Mouse (Mus musculus) intestine, embryonic 16.5 days (tissue): Measurements from ENCODE around the gene Klb. TPM values are rescaled to one million over a fixed set of nuclear protein-coding genes. Genes with fewer than 3 reads are reported as not detected.

Source experiments
- ATAC-seq: fragments of 200-750 bp; cut with Nextera tagmentation; 2 replicates; pipeline ENCODE4 v1.8.0; 2017; ENCODE audit warnings: moderate TSS enrichment, moderate library complexity
- H3K27ac ChIP-seq: fragments of 300-500 bp; sonication (generic); 2 replicates; pipeline ENCODE4 v1.5.1; 2014; ENCODE audit warnings: mild to moderate bottlenecking, low read length
- H3K27me3 ChIP-seq: fragments of 300-500 bp; sonication (generic); replicated peaks from 2 replicates; pipeline ENCODE4 v1.6.1; 2014; ENCODE audit warnings: low read length, control low read depth, mixed read lengths; ENCODE audit not compliant: control insufficient read depth, insufficient read depth
- H3K36me3 ChIP-seq: fragments of 300-500 bp; sonication (generic); 2 replicates; pipeline ENCODE4 v1.6.1; 2014; ENCODE audit warnings: low read length, control low read depth; ENCODE audit not compliant: control insufficient read depth, insufficient read depth
- H3K4me1 ChIP-seq: fragments of 300-500 bp; sonication (generic); 2 replicates; pipeline ENCODE4 v1.6.1; 2014; ENCODE audit warnings: low read length, control low read depth, mixed read lengths; ENCODE audit not compliant: control insufficient read depth, insufficient read depth
- H3K4me2 ChIP-seq: fragments of 300-500 bp; sonication (generic); 2 replicates; pipeline ENCODE4 v1.6.1; 2014; ENCODE audit warnings: low read depth, low read length, control low read depth
- H3K4me3 ChIP-seq: fragments of 300-500 bp; sonication (generic); 2 replicates; pipeline ENCODE4 v1.5.1; 2014; ENCODE audit warnings: mild to moderate bottlenecking, low read length
- H3K9ac ChIP-seq: fragments of 300-500 bp; sonication (generic); 2 replicates; pipeline ENCODE4 v1.6.1; 2014; ENCODE audit warnings: low read depth, low read length
- H3K9me3 ChIP-seq: fragments of 300-500 bp; sonication (generic); 2 replicates; pipeline ENCODE4 v1.6.1; 2016; ENCODE audit warnings: low read length, control low read depth; ENCODE audit not compliant: control insufficient read depth
- WGBS: fragments of 180-500 bp; shearing (Covaris S2); extraction: QIAGEN DNeasy Blood & Tissue Kit; methylation state at CpG from one replicate; pipeline ENCODE4 v1.1.7; 2014; 5-methylcytosine and 5-hydroxymethylcytosine counted together
- polyA plus RNA-seq: library from polyadenylated mRNA; unstranded; fragments of >200 nt; fragmentation: Nextera tagmentation; extraction: Ambion mirVana; gene quantifications from 2 replicates; pipeline ENCODE4 v1.2.1, GENCODE M21; 2015

Klb gene
- polyA plus RNA-seq, 1 experiment from 2014 or later, result 2.9 TPM

DNA sequence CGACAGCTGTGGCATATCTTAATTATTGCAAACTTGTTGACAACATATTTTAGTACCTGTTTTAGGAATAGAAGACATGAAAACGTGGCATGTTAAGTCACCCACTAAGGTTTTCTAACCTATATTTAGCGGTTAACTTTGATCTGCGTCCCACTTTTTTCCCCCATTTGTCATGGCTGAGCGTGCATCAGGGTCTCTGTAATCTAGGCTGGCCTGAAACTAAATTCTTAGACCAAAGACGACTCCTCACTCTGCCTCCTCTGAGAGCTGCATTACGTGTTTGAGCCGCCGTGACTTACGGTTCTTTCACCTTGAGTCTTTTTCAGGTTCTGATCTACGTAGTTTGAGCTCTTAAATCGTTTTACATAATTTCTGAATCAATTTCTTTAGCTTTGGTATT, 43.6 kb downstream of the Klb start:
- Histone ChIP-seq H3K36me3 (peaks cover 6% of the 10 kb centered on the region; the same call in 1 of the 2 replicates), H3K4me2 (peak overlapping the region; percentile 77), H3K27me3 (no peaks in the 10 kb centered on the region), H3K27ac (peak overlapping the region; percentile 57), H3K9ac (peak overlapping the region; percentile 99), H3K4me1 (peaks cover 12% of the 10 kb centered on the region; the same call in 1 of the 2 replicates), H3K9me3 (no peaks in the 10 kb centered on the region), H3K4me3 (peak overlapping the region; percentile 98)
- 3% methylated on average over 12 of the region's 12 CpGs for WGBS
- ATAC-seq, result peak; percentile 21; the same call in 1 of the 2 replicates

DNA sequence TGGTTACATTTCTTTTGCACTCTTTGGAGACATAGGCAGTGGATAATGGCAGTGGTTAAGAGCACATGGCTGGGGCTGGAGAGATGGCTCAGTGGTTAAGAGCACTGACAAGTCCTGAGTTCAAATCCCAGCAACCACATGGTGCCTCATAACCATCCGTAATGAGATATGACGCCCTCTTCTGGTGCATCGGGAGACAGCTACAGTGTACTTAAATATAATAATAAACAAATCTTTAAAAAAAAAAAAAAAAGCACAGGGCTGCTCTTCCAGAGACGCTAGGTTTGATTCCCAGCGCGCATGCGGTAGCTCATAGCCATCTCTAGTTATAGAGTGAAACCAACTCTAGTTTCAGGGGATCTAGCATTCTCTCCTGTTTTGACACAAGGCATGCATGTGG, 46.3 kb downstream of the Klb start:
- no peak overlapping the region for H3K4me3 ChIP-seq
- no peak overlapping the region for H3K4me2 ChIP-seq
- peaks cover 7% of the 10 kb centered on the region; the same call in 1 of the 2 replicates for H3K4me1 ChIP-seq
- no peak overlapping the region for H3K27ac ChIP-seq
- no peaks in the 10 kb centered on the region for H3K27me3 ChIP-seq
- ATAC-seq, result no peak
- H3K9ac ChIP-seq, result no peak overlapping the region
- H3K36me3 ChIP-seq, result 0 out of 2 replicates have a peak, but pooled peaks cover 3% of the 10 kb centered on the region
- 90% methylated on average over 7 of the region's 7 CpGs for WGBS
- no peaks in the 10 kb centered on the region for H3K9me3 ChIP-seq

DNA sequence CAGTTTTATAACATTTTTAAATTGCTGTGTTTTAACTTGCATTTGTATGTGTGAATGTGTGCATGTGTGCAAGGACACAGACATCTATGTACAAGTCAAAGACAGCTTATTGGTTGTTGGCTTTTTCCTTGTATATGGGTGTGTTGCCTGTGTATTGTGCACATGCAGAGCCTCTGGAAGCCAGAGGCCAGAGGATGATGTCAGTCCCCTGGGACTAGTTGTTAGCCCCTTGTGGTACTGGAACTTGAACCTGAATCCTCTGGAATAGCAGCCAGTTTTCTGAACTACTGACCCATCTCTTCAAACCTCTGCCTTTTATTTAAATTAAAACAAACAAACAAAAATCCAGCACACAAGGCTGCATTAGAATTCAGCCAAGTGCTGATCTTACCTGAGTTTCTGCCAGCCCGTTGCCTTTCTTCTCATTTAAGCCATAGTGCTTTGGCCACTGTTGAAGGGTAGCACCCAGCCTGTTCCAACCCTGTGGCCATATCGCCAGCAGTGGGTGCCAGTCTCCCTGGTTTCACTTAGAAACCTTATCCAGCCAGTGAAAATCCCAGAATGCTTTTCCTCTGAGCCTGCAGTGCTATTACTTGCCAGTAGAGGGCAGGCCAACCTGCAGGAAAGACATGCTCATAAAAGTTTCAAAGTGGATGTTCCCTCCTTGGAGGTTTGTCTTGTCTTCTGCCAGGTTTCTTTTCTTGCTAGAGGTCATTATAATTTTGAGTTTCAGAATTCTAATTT, 53.3 kb downstream of the Klb start:
- Histone ChIP-seq H3K4me1 (no peaks in the 10 kb centered on the region), H3K27me3 (no peaks in the 10 kb centered on the region), H3K27ac (no peak overlapping the region), H3K36me3 (peaks cover 3% of the 10 kb centered on the region; the same call in 1 of the 2 replicates), H3K9me3 (no peaks in the 10 kb centered on the region), H3K4me3 (no peak overlapping the region), H3K9ac (no peak overlapping the region), H3K4me2 (no peak overlapping the region)
- peak; percentile 74; the same call in 1 of the 2 replicates for ATAC-seq
- 25% methylated on average over 2 of the region's 2 CpGs for WGBS

DNA sequence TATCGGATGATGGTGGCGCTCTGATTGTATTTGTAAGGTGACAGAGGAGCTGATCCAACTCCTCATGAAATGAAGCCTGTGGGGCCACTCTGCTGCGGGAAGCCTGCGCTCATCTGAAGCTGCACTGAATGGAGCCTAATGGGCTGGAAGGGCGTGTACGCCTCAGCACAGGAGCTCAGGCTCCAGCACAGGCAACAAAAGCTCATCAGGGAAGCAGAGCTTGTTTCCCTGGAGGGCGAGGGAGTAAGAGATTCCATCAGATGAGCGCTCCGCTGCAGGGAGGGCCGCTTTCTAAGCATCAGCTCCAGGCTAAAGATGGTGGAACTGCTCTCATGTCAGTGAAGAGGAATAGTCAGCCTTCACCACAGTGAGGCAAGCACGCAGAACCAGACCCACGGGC, 59.9 kb downstream of the Klb start:
- Histone ChIP-seq H3K4me2 (no peak overlapping the region), H3K27me3 (no peaks in the 10 kb centered on the region), H3K36me3 (peaks cover 3% of the 10 kb centered on the region; the same call in 1 of the 2 replicates), H3K9me3 (no peaks in the 10 kb centered on the region), H3K9ac (no peak overlapping the region), H3K4me1 (no peaks in the 10 kb centered on the region), H3K4me3 (no peak overlapping the region), H3K27ac (no peak overlapping the region)
- no peak for ATAC-seq
- 72% methylated on average over 12 of the region's 12 CpGs for WGBS

DNA sequence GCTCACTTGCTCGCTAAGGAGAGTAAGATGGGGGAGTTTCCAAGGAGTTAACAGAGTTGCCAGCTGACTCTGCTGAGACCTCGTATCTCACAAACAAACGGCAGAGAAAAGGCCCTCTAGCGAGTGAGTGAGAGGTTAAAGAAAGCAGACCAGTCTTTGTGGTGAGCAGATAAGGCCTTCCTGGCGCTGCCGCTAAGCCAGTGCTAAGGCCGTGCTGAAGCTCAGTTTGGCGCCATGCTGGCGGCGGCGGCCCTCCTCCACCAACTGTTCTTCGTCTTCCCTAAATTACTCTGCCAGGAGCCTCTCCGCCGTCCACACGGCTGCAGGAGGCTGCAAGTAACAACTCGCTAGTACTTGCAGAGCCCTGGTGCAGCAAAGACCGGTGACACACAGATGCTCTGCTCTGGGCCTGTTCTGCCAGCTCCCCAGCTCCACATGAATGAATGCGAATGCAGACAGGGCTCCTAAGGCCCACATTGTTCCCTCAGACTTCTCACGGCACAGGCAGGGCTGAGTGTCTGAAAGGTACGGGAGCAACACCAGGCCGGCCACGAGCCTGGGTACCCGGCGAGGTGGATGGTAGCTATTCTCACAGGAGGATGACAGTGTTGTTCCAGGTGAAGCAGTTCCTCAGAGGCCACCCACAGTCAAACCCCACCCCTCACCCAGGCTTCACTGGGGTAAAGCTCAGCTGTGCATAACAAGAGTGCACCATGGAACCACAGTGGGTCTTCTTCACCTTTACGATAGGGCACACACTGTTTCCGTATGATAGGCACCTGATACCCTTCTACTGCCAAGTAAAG, 67.7 kb downstream of the Klb start:
- Histone ChIP-seq H3K4me1 (peaks cover 8% of the 10 kb centered on the region), H3K36me3 (peaks cover 11% of the 10 kb centered on the region; the same call in 1 of the 2 replicates), H3K27me3 (no peaks in the 10 kb centered on the region), H3K9me3 (no peaks in the 10 kb centered on the region), H3K9ac (peak overlapping the region; percentile 62), H3K4me2 (no peak overlapping the region; the same call in 1 of the 2 replicates), H3K4me3 (no peak overlapping the region), H3K27ac (peak overlapping the region; percentile 80)
- ATAC-seq, result peak; percentile 83
- WGBS, result 28% methylated on average over 26 of the region's 26 CpGs

DNA sequence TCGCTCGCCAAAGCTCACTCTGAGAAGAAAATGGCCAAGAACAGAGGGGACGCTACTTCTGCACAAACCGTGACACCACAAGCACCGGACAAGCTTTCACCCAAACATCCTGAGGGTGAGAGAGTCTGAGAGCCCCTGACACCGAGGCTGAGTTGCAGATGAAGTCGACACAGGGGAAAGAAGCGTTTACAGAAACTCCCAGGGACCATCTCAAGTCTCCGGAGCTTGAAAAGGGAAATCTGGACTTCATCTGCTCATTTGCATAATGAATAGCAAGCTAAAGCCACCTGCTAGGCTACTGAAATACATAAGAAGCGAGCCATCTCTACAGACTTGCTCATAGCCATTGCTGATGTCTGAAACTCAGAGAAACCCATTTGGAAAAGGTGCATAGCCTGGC, 71.0 kb downstream of the Klb start:
- WGBS, result 82% methylated on average over 10 of the region's 10 CpGs
- H3K4me2 ChIP-seq, result no peak overlapping the region
- ATAC-seq, result no peak
- H3K4me1 ChIP-seq, result peaks cover 13% of the 10 kb centered on the region
- H3K9me3 ChIP-seq, result no peaks in the 10 kb centered on the region
- no peaks in the 10 kb centered on the region for H3K27me3 ChIP-seq
- no peak overlapping the region for H3K9ac ChIP-seq
- no peak overlapping the region for H3K27ac ChIP-seq
- no peak overlapping the region for H3K4me3 ChIP-seq
- H3K36me3 ChIP-seq, result 0 out of 2 replicates have a peak, but pooled peaks cover 7% of the 10 kb centered on the region

DNA sequence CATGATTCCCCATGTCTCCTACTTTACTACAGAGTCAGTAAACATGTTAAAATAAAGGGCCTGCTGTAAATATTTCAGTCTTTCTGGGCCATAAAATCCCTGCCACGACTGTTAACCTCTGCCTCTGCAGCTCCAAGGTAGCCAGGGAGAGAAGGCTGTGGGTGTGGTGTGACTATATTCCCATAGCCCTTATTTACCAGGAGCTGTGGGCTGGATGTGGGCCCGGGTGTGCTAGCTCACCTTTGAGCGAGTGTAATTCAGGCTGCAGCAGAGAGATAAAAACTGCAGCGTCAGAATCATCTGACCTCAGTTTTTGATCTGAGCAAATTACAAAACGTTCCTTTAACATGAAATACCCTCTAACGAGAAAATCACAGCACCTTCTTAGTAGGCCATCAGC, 72.7 kb downstream of the Klb start:
- 51% methylated on average over 6 of the region's 6 CpGs for WGBS

DNA sequence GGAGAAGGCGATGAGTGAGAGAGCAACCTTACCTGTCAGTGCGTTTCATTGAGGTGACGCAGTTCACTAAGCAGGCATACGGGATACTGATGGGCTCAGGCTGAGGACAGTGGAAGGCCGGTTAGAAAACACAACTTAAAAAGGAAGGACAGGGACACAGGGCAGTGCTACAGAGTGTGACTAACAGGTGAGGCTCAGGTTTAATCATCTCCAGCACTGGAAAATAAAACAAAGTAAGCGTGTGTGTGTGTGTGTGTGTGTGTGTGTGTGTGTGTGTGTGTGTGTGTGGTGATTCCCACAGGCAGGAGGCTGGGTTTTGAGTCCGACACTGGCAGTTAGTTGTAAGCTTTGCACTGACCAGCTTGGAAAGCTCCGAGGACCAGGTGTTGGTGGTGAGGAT, 74.7 kb downstream of the Klb start:
- no peak for ATAC-seq

More for the DNA sequence above, 72.7 kb downstream of the Klb start:
- peak overlapping the region; percentile 60 for H3K27ac ChIP-seq
- no peak overlapping the region for H3K9ac ChIP-seq
- no peak overlapping the region for H3K4me3 ChIP-seq
- H3K27me3 ChIP-seq, result no peaks in the 10 kb centered on the region
- ATAC-seq, result peak; percentile 86
- H3K9me3 ChIP-seq, result no peaks in the 10 kb centered on the region
- peaks cover 11% of the 10 kb centered on the region for H3K4me1 ChIP-seq
- 0 out of 2 replicates have a peak, but pooled peaks cover 7% of the 10 kb centered on the region for H3K36me3 ChIP-seq
- H3K4me2 ChIP-seq, result no peak overlapping the region

DNA sequence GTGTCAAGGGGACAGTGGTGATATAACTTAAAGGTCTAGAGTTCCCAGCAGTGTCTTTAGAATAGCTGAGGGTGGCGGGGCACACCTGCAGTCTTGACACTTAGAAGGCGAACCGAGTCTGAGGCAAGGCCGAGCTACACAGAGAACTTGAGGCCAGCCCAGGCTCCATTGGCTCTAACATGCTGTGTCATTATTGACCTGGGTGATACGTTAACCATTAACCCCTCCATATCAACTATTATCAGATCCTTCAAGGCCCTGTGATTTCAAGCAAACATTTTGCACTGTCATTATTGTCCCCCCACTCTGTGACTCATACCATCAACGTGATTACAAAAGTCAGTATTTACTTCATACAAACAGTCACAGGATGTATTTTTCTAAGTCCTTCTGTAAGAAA, 76.1 kb downstream of the Klb start:
- WGBS, result 66% methylated on average over 6 of the region's 6 CpGs
- H3K4me3 ChIP-seq, result no peak overlapping the region
- H3K4me2 ChIP-seq, result no peak overlapping the region
- no peak overlapping the region for H3K9ac ChIP-seq
- no peaks in the 10 kb centered on the region for H3K9me3 ChIP-seq
- peak overlapping the region; percentile 66 for H3K27ac ChIP-seq
- 0 out of 2 replicates have a peak, but pooled peaks cover 1% of the 10 kb centered on the region for H3K36me3 ChIP-seq
- ATAC-seq, result peak; percentile 85
- no peaks in the 10 kb centered on the region for H3K27me3 ChIP-seq
- peaks cover 9% of the 10 kb centered on the region; the same call in 1 of the 2 replicates for H3K4me1 ChIP-seq

More for the DNA sequence above, 74.7 kb downstream of the Klb start:
- H3K36me3 ChIP-seq, result 0 out of 2 replicates have a peak, but pooled peaks cover 5% of the 10 kb centered on the region
- no peaks in the 10 kb centered on the region for H3K27me3 ChIP-seq
- no peak overlapping the region for H3K4me2 ChIP-seq
- no peak overlapping the region for H3K9ac ChIP-seq
- no peak overlapping the region for H3K27ac ChIP-seq
- 0 out of 2 replicates have a peak, but pooled peaks cover 5% of the 10 kb centered on the region for H3K4me1 ChIP-seq
- no peak overlapping the region for H3K4me3 ChIP-seq
- 89% methylated on average over 8 of the region's 8 CpGs for WGBS
- H3K9me3 ChIP-seq, result no peaks in the 10 kb centered on the region
